Mouse (Mus musculus) MEL (cell line): ENCODE data around the gene U2af1l4.

Experiments
- CTCF ChIP-seq, 3 experiments: IDR thresholded peaks in 2 of 3; conservative IDR thresholded peaks in 1 of 3; 2 replicates each; pipeline ENCODE4 v1.5.1; 2011 to 2012; ENCODE audit warnings: low read length in 3 of 3, low read depth in 2 of 3, mild to moderate bottlenecking in 2 of 3, improper control_type of control experiment in 1 of 3, inconsistent platforms in 1 of 3, mixed read lengths in 1 of 3, moderate library complexity in 1 of 3; ENCODE audit not compliant: control insufficient read depth in 1 of 3, insufficient read depth in 1 of 3, poor library complexity in 1 of 3, severe bottlenecking in 1 of 3
- ELF1 ChIP-seq: IDR thresholded peaks from 2 replicates; pipeline ENCODE4 v1.6.1; 2014; ENCODE audit warnings: low read depth, mild to moderate bottlenecking, inconsistent platforms, low read length, improper control_type of control experiment, moderate library complexity
- EP300 ChIP-seq, 2 experiments: IDR thresholded peaks; 2 replicates each; pipeline ENCODE4 v1.6.1; 2011; ENCODE audit warnings: improper control_type of control experiment in 2 of 2, low read length in 2 of 2, low read depth in 1 of 2, mild to moderate bottlenecking in 1 of 2
- GATA1 ChIP-seq: IDR thresholded peaks from 2 replicates; pipeline ENCODE4 v1.6.1; 2011; ENCODE audit warnings: low read depth, low read length, improper control_type of control experiment
- JUND ChIP-seq: IDR thresholded peaks from 2 replicates; pipeline ENCODE4 v1.6.1; 2011; ENCODE audit warnings: low read depth, mild to moderate bottlenecking, improper control_type of control experiment, low read length
- KAT2A ChIP-seq: conservative IDR thresholded peaks from 2 replicates; pipeline ENCODE4 v1.6.1; 2012; ENCODE audit warnings: low read depth, low read length, improper control_type of control experiment, inconsistent platforms
- MAX ChIP-seq: IDR thresholded peaks from 2 replicates; pipeline ENCODE4 v1.6.1; 2011; ENCODE audit warnings: low read length, improper control_type of control experiment
- MEF2A ChIP-seq: IDR thresholded peaks from 2 replicates; pipeline ENCODE4 v1.6.1; 2014; ENCODE audit warnings: low read depth, mild to moderate bottlenecking, inconsistent platforms, low read length, improper control_type of control experiment; ENCODE audit not compliant: poor library complexity, insufficient replicate concordance, severe bottlenecking; ENCODE audit errors: extremely low read depth
- NELFE ChIP-seq: IDR thresholded peaks from 2 replicates; pipeline ENCODE4 v1.6.1; 2011; ENCODE audit warnings: low read depth, low read length, improper control_type of control experiment
- POLR2A ChIP-seq, 2 experiments: IDR thresholded peaks; 2 replicates each; pipeline ENCODE4 v1.6.1; 2011 to 2012; ENCODE audit warnings: low read length in 2 of 2, mild to moderate bottlenecking in 2 of 2, control low read depth in 1 of 2, improper control_type of control experiment in 1 of 2, low read depth in 1 of 2, moderate library complexity in 1 of 2; ENCODE audit not compliant: control insufficient read depth in 1 of 2, insufficient read depth in 1 of 2, poor library complexity in 1 of 2
- POLR2AphosphoS5 ChIP-seq: IDR thresholded peaks from 2 replicates; pipeline ENCODE4 v1.6.1; 2012; ENCODE audit warnings: low read depth, borderline replicate concordance, mild to moderate bottlenecking, inconsistent platforms, low read length, moderate library complexity, mixed read lengths
- SMC3 ChIP-seq: IDR thresholded peaks from 2 replicates; pipeline ENCODE4 v1.6.1; 2011; ENCODE audit warnings: low read depth, low read length, improper control_type of control experiment
- ZKSCAN1 ChIP-seq: IDR thresholded peaks from 2 replicates; pipeline ENCODE4 v1.6.1; 2012; ENCODE audit warnings: low read depth, mild to moderate bottlenecking, inconsistent platforms, low read length, improper control_type of control experiment, moderate library complexity
- ZNF384 ChIP-seq: IDR thresholded peaks from 2 replicates; pipeline ENCODE4 v1.6.1; 2012; ENCODE audit warnings: low read depth, mild to moderate bottlenecking, inconsistent platforms, low read length, improper control_type of control experiment

- TF ChIP-seq POLR2A (IDR thresholded peaks at IDR 0.05; ENCODE audit: control insufficient read depth in 1 of 2, insufficient read depth in 1 of 2, low read depth in 1 of 2, low read length in 2 of 2, poor library complexity in 1 of 2) (no peak), JUND (no peak), CTCF (IDR thresholded peaks at IDR 0.05 in 2 of 3, conservative IDR thresholded peaks at IDR 0.05 in 1 of 3; ENCODE audit: control insufficient read depth in 1 of 3, insufficient read depth in 1 of 3, low read depth in 2 of 3, low read length in 3 of 3, poor library complexity in 1 of 3, severe bottlenecking in 1 of 3) (no peak), ZNF384 (no peak), POLR2AphosphoS5 (no peak), MEF2A (no peak), EP300 (IDR thresholded peaks at IDR 0.05; ENCODE audit: low read depth in 1 of 2, low read length in 2 of 2) (no peak), ELF1 (no peak), NELFE (no peak), KAT2A (no peak), MAX (no peak), SMC3 (no peak), GATA1 (no peak), ZKSCAN1 (no peak)
Observed at GRCm38 (mm10) chr7:30525954-30526353, 37.1 kb upstream of the U2af1l4 start.
